Mouse (Mus musculus): Measurements from ENCODE around the gene Tex37.

Tex37 gene

GRCm38 (mm10) chr6:70887993-70888392 lies 30.7 kb downstream of the Tex37 start:
- no peak for DNase-seq (ENCODE audit: low read depth, low spot score)

- DNase-seq (ENCODE audit: low read depth, low spot score), result peak; percentile 65
Measured at GRCm38 (mm10) chr6:70880714-70881304, 37.9 kb downstream of the Tex37 start.

GRCm38 (mm10) chr6:70875017-70875416 lies 43.7 kb downstream of the Tex37 start:
- no peak for DNase-seq (ENCODE audit: low read depth, low spot score)

- DNase-seq (ENCODE audit: low read depth, low spot score), result peak; percentile 32
Measured at GRCm38 (mm10) chr6:70874035-70874775, 44.5 kb downstream of the Tex37 start.

GRCm38 (mm10) chr6:70872570-70872969 lies 46.2 kb downstream of the Tex37 start:
- DNase-seq (ENCODE audit: low read depth, low spot score), result no peak

- peak; percentile 18 for DNase-seq (ENCODE audit: low read depth, low spot score)
Measured at GRCm38 (mm10) chr6:70872128-70872527, 46.6 kb downstream of the Tex37 start.

- DNase-seq (ENCODE audit: low read depth, low spot score), result no peak
Measured at GRCm38 (mm10) chr6:70871511-70871980, 47.2 kb downstream of the Tex37 start.

- no peak for DNase-seq (ENCODE audit: low read depth, low spot score)
Measured at GRCm38 (mm10) chr6:70867297-70867696, 51.4 kb downstream of the Tex37 start.

GRCm38 (mm10) chr6:70866761-70867160 lies 52.0 kb downstream of the Tex37 start:
- DNase-seq (ENCODE audit: low read depth, low spot score), result no peak

- DNase-seq (ENCODE audit: low read depth, low spot score), result no peak
Measured at GRCm38 (mm10) chr6:70864285-70864684, 54.4 kb downstream of the Tex37 start.
